Mouse (Mus musculus) G1E (cell line): ENCODE results near the gene Spon1. TPM values are rescaled to one million over a fixed set of nuclear protein-coding genes. Genes with fewer than 3 reads are reported as not detected.

Source experiments
- ATAC-seq: 2 replicates; pipeline ENCODE4 v1.8.0; 2016; ENCODE audit warnings: mild to moderate bottlenecking; ENCODE audit not compliant: insufficient number of reproducible peaks, poor library complexity, low FRiP score, severe bottlenecking; ENCODE audit errors: extremely low read depth
- DNase-seq: peaks from one replicate; pipeline ENCODE4 v3.0.0; 2012; ENCODE audit warnings: low spot score
- H3K27me3 ChIP-seq: 2 replicates; pipeline ENCODE4 v1.6.1; 2012; ENCODE audit warnings: mild to moderate bottlenecking, low read length, inconsistent platforms; ENCODE audit not compliant: insufficient read depth
- H3K36me3 ChIP-seq: replicated peaks from 2 replicates; pipeline ENCODE3; 2012; ENCODE audit warnings: mild to moderate bottlenecking, inconsistent platforms
- H3K4me1 ChIP-seq: 2 replicates; pipeline ENCODE4 v1.6.1; 2012; ENCODE audit warnings: low read depth, low read length, inconsistent platforms, mixed read lengths; ENCODE audit not compliant: insufficient read depth
- H3K4me3 ChIP-seq: 2 replicates; pipeline ENCODE4 v1.5.1; 2012; ENCODE audit warnings: low read depth, mild to moderate bottlenecking, inconsistent platforms, low read length, moderate library complexity, mixed read lengths
- H3K9me3 ChIP-seq: replicated peaks from 2 replicates; pipeline ENCODE4 v1.6.1; 2012; ENCODE audit warnings: inconsistent platforms
- CTCF ChIP-seq: IDR thresholded peaks from 2 replicates; pipeline ENCODE4 v1.5.1; 2012; ENCODE audit warnings: low read depth, low read length, inconsistent platforms, mixed read lengths
- GATA1 ChIP-seq: IDR thresholded peaks from 2 replicates; pipeline ENCODE4 v1.6.1; 2012; ENCODE audit warnings: borderline replicate concordance, low read length, inconsistent platforms, mixed read lengths
- GATA2 ChIP-seq: IDR thresholded peaks from 2 replicates; pipeline ENCODE4 v1.6.1; 2012; ENCODE audit warnings: low read depth, low read length, inconsistent platforms, borderline replicate concordance
- POLR2AphosphoS5 ChIP-seq: IDR thresholded peaks from 2 replicates; pipeline ENCODE4 v1.6.1; 2012; ENCODE audit warnings: low read depth, low read length, inconsistent platforms; ENCODE audit not compliant: insufficient replicate concordance
- TAL1 ChIP-seq: conservative IDR thresholded peaks from 2 replicates; pipeline ENCODE4 v1.6.1; 2012; ENCODE audit warnings: low read depth, low read length, inconsistent platforms, mixed read lengths
- polyA plus RNA-seq: library from polyadenylated mRNA; stranded (reverse); fragments of >175 nt; gene quantifications from 2 replicates; pipeline ENCODE4 v1.2.3, GENCODE M21; 2012
- total RNA-seq, 2 experiments: library from RNA; stranded (forward) in 1 of 2; stranded (reverse) in 1 of 2; fragments of 200-1000 nt in 1 of 2; fragments of >200 nt in 1 of 2; fragmentation: Nextera tagmentation in 1 of 2; gene quantifications; 2 replicates each; pipeline ENCODE4 v1.2.3; 2014 to 2017

Gene Spon1
- total and polyA plus RNA-seq, 3 experiments, result 0.05 TPM; not detected in 2

- no peak for ATAC-seq
- Histone ChIP-seq H3K4me1 (no peaks in the 10 kb centered on the region), H3K4me3 (no peak overlapping the region), H3K9me3 (0 out of 2 replicates have a peak, but pooled peaks cover 7% of the 10 kb centered on the region), H3K36me3 (no peaks in the 10 kb centered on the region), H3K27me3 (no peaks in the 10 kb centered on the region)
- no peak for DNase-seq
- TF ChIP-seq TAL1, result no peak
- TF ChIP-seq GATA1, result no peak
- no peak for TF ChIP-seq POLR2AphosphoS5
- TF ChIP-seq CTCF, result no peak
- TF ChIP-seq GATA2, result no peak
These were observed 8.2 kb downstream of the Spon1 start for GRCm38 (mm10) chr7:113774039-113774438.

GRCm38 (mm10) chr7:113774906-113775305 is 9.1 kb downstream of the Spon1 start:
- TF ChIP-seq TAL1, result no peak
- TF ChIP-seq GATA1, result no peak
- TF ChIP-seq GATA2, result no peak
- no peak for TF ChIP-seq POLR2AphosphoS5
- TF ChIP-seq CTCF, result no peak
- Histone ChIP-seq H3K4me3 (no peak overlapping the region), H3K9me3 (0 out of 2 replicates have a peak, but pooled peaks cover 7% of the 10 kb centered on the region), H3K27me3 (no peaks in the 10 kb centered on the region), H3K36me3 (no peaks in the 10 kb centered on the region), H3K4me1 (no peaks in the 10 kb centered on the region)
- DNase-seq (no peak), ATAC-seq (no peak)

GRCm38 (mm10) chr7:113778546-113778945 is 12.7 kb downstream of the Spon1 start:
- no peak for ATAC-seq
- no peak overlapping the region for H3K4me3 ChIP-seq
- DNase-seq, result no peak
- no peaks in the 10 kb centered on the region for H3K4me1 ChIP-seq
- TF ChIP-seq CTCF, result no peak
- no peak for TF ChIP-seq TAL1
- TF ChIP-seq GATA1, result no peak
- TF ChIP-seq POLR2AphosphoS5, result no peak
- no peak for TF ChIP-seq GATA2
- no peaks in the 10 kb centered on the region for H3K27me3 ChIP-seq
- no peaks in the 10 kb centered on the region for H3K36me3 ChIP-seq
- peaks cover 3% of the 10 kb centered on the region; the same call in 1 of the 2 replicates for H3K9me3 ChIP-seq

- H3K36me3 ChIP-seq, result no peaks in the 10 kb centered on the region
- DNase-seq (no peak), ATAC-seq (no peak)
- H3K4me3 ChIP-seq, result no peak overlapping the region
- H3K27me3 ChIP-seq, result no peaks in the 10 kb centered on the region
- TF ChIP-seq TAL1 (no peak), CTCF (no peak), GATA2 (no peak), GATA1 (no peak), POLR2AphosphoS5 (no peak)
- no peaks in the 10 kb centered on the region; the same call in 1 of the 2 replicates for H3K9me3 ChIP-seq
- H3K4me1 ChIP-seq, result no peaks in the 10 kb centered on the region
These were observed 14.5 kb downstream of the Spon1 start for GRCm38 (mm10) chr7:113780286-113780685.

GRCm38 (mm10) chr7:113791991-113792390 is 26.2 kb downstream of the Spon1 start:
- DNase-seq (no peak), ATAC-seq (no peak)
- no peaks in the 10 kb centered on the region for H3K4me1 ChIP-seq
- no peaks in the 10 kb centered on the region; the same call in 1 of the 2 replicates for H3K27me3 ChIP-seq
- no peak overlapping the region for H3K4me3 ChIP-seq
- no peaks in the 10 kb centered on the region for H3K36me3 ChIP-seq
- TF ChIP-seq GATA2 (no peak), POLR2AphosphoS5 (no peak), CTCF (no peak), TAL1 (no peak), GATA1 (no peak)
- peaks cover 2% of the 10 kb centered on the region; the same call in 1 of the 2 replicates for H3K9me3 ChIP-seq

- H3K4me1 ChIP-seq, result no peaks in the 10 kb centered on the region
- H3K4me3 ChIP-seq, result no peak overlapping the region
- no peaks in the 10 kb centered on the region for H3K36me3 ChIP-seq
- peaks cover 2% of the 10 kb centered on the region; the same call in 1 of the 2 replicates for H3K9me3 ChIP-seq
- TF ChIP-seq POLR2AphosphoS5, result no peak
- TF ChIP-seq GATA2, result no peak
- TF ChIP-seq CTCF, result no peak
- DNase-seq (no peak), ATAC-seq (no peak)
- no peaks in the 10 kb centered on the region; the same call in 1 of the 2 replicates for H3K27me3 ChIP-seq
These were observed 27.1 kb downstream of the Spon1 start for GRCm38 (mm10) chr7:113792871-113793270.

- Histone ChIP-seq H3K36me3 (no peaks in the 10 kb centered on the region), H3K4me1 (no peaks in the 10 kb centered on the region), H3K27me3 (no peaks in the 10 kb centered on the region), H3K9me3 (peaks cover 2% of the 10 kb centered on the region; the same call in 1 of the 2 replicates), H3K4me3 (no peak overlapping the region)
- DNase-seq (no peak), ATAC-seq (no peak)
- TF ChIP-seq GATA1 (no peak), GATA2 (no peak), TAL1 (no peak), POLR2AphosphoS5 (no peak), CTCF (no peak)
These were observed 29.4 kb downstream of the Spon1 start for GRCm38 (mm10) chr7:113795209-113795608.
